Mouse (Mus musculus) frontal cortex, postnatal 36 days (tissue): ENCODE measurements around the gene Nup62.

Source experiments
- DNase-seq, 2 experiments: peaks; one replicate each; pipeline ENCODE4 v3.0.0; 2022; ENCODE audit warnings: low spot score in 2 of 2

Nup62 gene

GRCm38 (mm10) chr7:44848561-44849415, 32.9 kb downstream of the Nup62 start, which contains the start of the genes Akt1s1 and Tbc1d17:
Gene Akt1s1, plus strand, starts transcription at chr7:44848991.
Gene Tbc1d17, minus strand, starts transcription at chr7:44849079.
- DNase-seq, result peak; percentile 100

- DNase-seq, result peak; percentile 92 to 94
Measured at GRCm38 (mm10) chr7:44849416-44850111, 33.7 kb downstream of the Nup62 start.

- no peak for DNase-seq
Measured at GRCm38 (mm10) chr7:44850146-44850545, 34.3 kb downstream of the Nup62 start.

GRCm38 (mm10) chr7:44850789-44851624, 35.1 kb downstream of the Nup62 start:
- DNase-seq, result no peak

GRCm38 (mm10) chr7:44851625-44852234, 35.8 kb downstream of the Nup62 start:
- no peak for DNase-seq

GRCm38 (mm10) chr7:44852259-44853027, 36.6 kb downstream of the Nup62 start:
- no peak for DNase-seq

GRCm38 (mm10) chr7:44853065-44853464, 37.2 kb downstream of the Nup62 start:
- DNase-seq, result no peak

GRCm38 (mm10) chr7:44853596-44854355, 37.9 kb downstream of the Nup62 start:
- DNase-seq, result no peak

- DNase-seq, result peak; percentile 62 to 71
Measured at GRCm38 (mm10) chr7:44854356-44855031, 38.6 kb downstream of the Nup62 start.

- no peak for DNase-seq
Measured at GRCm38 (mm10) chr7:44855036-44855435, 39.1 kb downstream of the Nup62 start.

GRCm38 (mm10) chr7:44856265-44856916, 40.5 kb downstream of the Nup62 start:
- no peak for DNase-seq

GRCm38 (mm10) chr7:44857042-44857552, 41.2 kb downstream of the Nup62 start, which contains the start of gene Pnkp:
Gene Pnkp, plus strand, starts transcription at chr7:44857139.
- peak; percentile 94 to 96 for DNase-seq

GRCm38 (mm10) chr7:44857905-44858304, 42.0 kb downstream of the Nup62 start:
- no peak for DNase-seq

- no peak for DNase-seq
Measured at GRCm38 (mm10) chr7:44859896-44860295, 44.0 kb downstream of the Nup62 start.

- DNase-seq, result no peak
Measured at GRCm38 (mm10) chr7:44860576-44861428, 44.9 kb downstream of the Nup62 start.

GRCm38 (mm10) chr7:44861429-44861816, 45.5 kb downstream of the Nup62 start:
- no peak for DNase-seq

GRCm38 (mm10) chr7:44862434-44862833, 46.5 kb downstream of the Nup62 start:
- no peak for DNase-seq

- no peak for DNase-seq
Measured at GRCm38 (mm10) chr7:44863210-44863609, 47.3 kb downstream of the Nup62 start.
